Mouse (Mus musculus) brown adipose tissue, adult 24 weeks (tissue): ENCODE data around the gene Slc24a4. TPM values are rescaled to one million over a fixed set of nuclear protein-coding genes. Genes with fewer than 3 reads are reported as not detected.

Source experiments
- H3K27ac ChIP-seq: fragments of 200-500 bp; replicated peaks from 2 replicates; pipeline ENCODE4 v1.5.1; 2012; ENCODE audit warnings: low read depth, mild to moderate bottlenecking, low read length
- H3K4me1 ChIP-seq: fragments of 200-500 bp; 2 replicates; pipeline ENCODE4 v1.6.1; 2012; ENCODE audit warnings: low read length, mixed read lengths; ENCODE audit not compliant: control insufficient read depth, insufficient read depth, insufficient read length
- H3K4me3 ChIP-seq: fragments of 200-500 bp; 2 replicates; pipeline ENCODE4 v1.5.1; 2012; ENCODE audit warnings: low read depth, mild to moderate bottlenecking, low read length, moderate library complexity; ENCODE audit not compliant: insufficient read depth
- polyA plus RNA-seq: library from polyadenylated mRNA; stranded (reverse); fragments of >200 nt; gene quantifications from 2 replicates; pipeline ENCODE4 v1.2.4, GENCODE M21; 2012; ENCODE audit not compliant: missing spikeins, insufficient read depth, insufficient read length

Slc24a4 gene
- polyA plus RNA-seq, 1 experiment: not detected

- no peak overlapping the region for H3K27ac ChIP-seq
- peaks cover 36% of the 10 kb centered on the region for H3K4me1 ChIP-seq
- no peak overlapping the region for H3K4me3 ChIP-seq
Measured at GRCm38 (mm10) chr12:102310261-102310660, 181.7 kb downstream of the Slc24a4 start.

- Histone ChIP-seq H3K4me1 (peaks cover 32% of the 10 kb centered on the region), H3K27ac (peak overlapping the region; percentile 33; the same call in 1 of the 2 replicates), H3K4me3 (no peak overlapping the region)
Measured at GRCm38 (mm10) chr12:102311454-102311853, 182.9 kb downstream of the Slc24a4 start.

Other genes with a start within 250 kb of the Slc24a4 start
- 15.1 and 17.1 TPM in 2 replicates for gene Trip11, start 215.5 kb upstream of the Slc24a4 start, polyA plus RNA-seq
- gene Atxn3, start 170.5 kb upstream of the Slc24a4 start, polyA plus RNA-seq: 6.3 and 10.6 TPM in 2 replicates
- 12.3 TPM in 2 replicates for gene Cpsf2, start 152.7 kb upstream of the Slc24a4 start, polyA plus RNA-seq
- 2.9 and 7.5 TPM in 2 replicates for gene Rin3, start 154.3 kb downstream of the Slc24a4 start, polyA plus RNA-seq